Mouse (Mus musculus) forebrain, postnatal 0 days (tissue): ENCODE measurements around the gene Rarres2. TPM values are rescaled to one million over a fixed set of nuclear protein-coding genes. Genes with fewer than 3 reads are reported as not detected.
A peak's percentile ranks its signal among the peaks of the same experiment; 100 is the strongest.

Source experiments
- ATAC-seq: fragments of 200-750 bp; cut with Nextera tagmentation; 2 replicates; pipeline ENCODE4 v1.8.0; 2017; ENCODE audit warnings: mild to moderate bottlenecking, moderate library complexity
- DNase-seq: peaks from one replicate; pipeline ENCODE4 v3.0.0-alpha.2; 2015
- H3K27ac ChIP-seq: fragments of 300-500 bp; sonication (generic); 2 replicates; pipeline ENCODE4 v1.5.1; 2014; ENCODE audit warnings: low read depth, mild to moderate bottlenecking, antibody characterized with exemption, low read length, moderate library complexity, mixed read lengths
- H3K27me3 ChIP-seq: fragments of 300-500 bp; sonication (generic); 2 replicates; pipeline ENCODE4 v1.6.1; 2014; ENCODE audit warnings: mild to moderate bottlenecking, low read length, mixed read lengths; ENCODE audit not compliant: insufficient read depth
- H3K36me3 ChIP-seq: fragments of 300-500 bp; sonication (generic); 2 replicates; pipeline ENCODE4 v1.6.1; 2014; ENCODE audit warnings: mild to moderate bottlenecking, moderate library complexity; ENCODE audit not compliant: insufficient read depth
- H3K4me1 ChIP-seq: fragments of 300-500 bp; sonication (generic); 2 replicates; pipeline ENCODE4 v1.6.1; 2014; ENCODE audit warnings: antibody characterized with exemption; ENCODE audit not compliant: insufficient read depth
- H3K4me2 ChIP-seq: fragments of 300-500 bp; sonication (generic); 2 replicates; pipeline ENCODE4 v1.6.1; 2014; ENCODE audit warnings: low read depth, mild to moderate bottlenecking, moderate library complexity
- H3K4me3 ChIP-seq: fragments of 300-500 bp; sonication (generic); 2 replicates; pipeline ENCODE4 v1.5.1; 2014; ENCODE audit warnings: low read depth, low read length, mixed read lengths
- H3K9ac ChIP-seq: fragments of 300-500 bp; sonication (generic); 2 replicates; pipeline ENCODE4 v1.6.1; 2014; ENCODE audit warnings: mild to moderate bottlenecking
- H3K9me3 ChIP-seq: fragments of 300-500 bp; sonication (generic); 2 replicates; pipeline ENCODE4 v1.6.1; 2016; ENCODE audit warnings: low read length
- CTCF ChIP-seq: sonication (generic); IDR thresholded peaks from 2 replicates; pipeline ENCODE4 v1.5.1; 2016; ENCODE audit warnings: antibody characterized with exemption, control low read depth, low read depth
- WGBS: fragments of 180-500 bp; shearing (Covaris S2); extraction: QIAGEN DNeasy Blood & Tissue Kit; methylation state at CpG from one replicate; pipeline ENCODE4 v1.1.7; 2014; 5-methylcytosine and 5-hydroxymethylcytosine counted together
- polyA plus RNA-seq: library from polyadenylated mRNA; unstranded; fragments of >200 nt; fragmentation: Nextera tagmentation; extraction: Ambion mirVana; gene quantifications from 2 replicates; pipeline ENCODE4 v1.2.1, GENCODE M21; 2015
- total RNA-seq: library from RNA; depleted of rRNA; stranded (reverse); fragments of >200 nt; gene quantifications from 2 replicates; pipeline ENCODE4 v1.2.3, GENCODE M21; 2014

The Rarres2 gene
- total and polyA plus RNA-seq, 2 experiments from 2014 or later: 9.1 to 13.1 TPM

DNA sequence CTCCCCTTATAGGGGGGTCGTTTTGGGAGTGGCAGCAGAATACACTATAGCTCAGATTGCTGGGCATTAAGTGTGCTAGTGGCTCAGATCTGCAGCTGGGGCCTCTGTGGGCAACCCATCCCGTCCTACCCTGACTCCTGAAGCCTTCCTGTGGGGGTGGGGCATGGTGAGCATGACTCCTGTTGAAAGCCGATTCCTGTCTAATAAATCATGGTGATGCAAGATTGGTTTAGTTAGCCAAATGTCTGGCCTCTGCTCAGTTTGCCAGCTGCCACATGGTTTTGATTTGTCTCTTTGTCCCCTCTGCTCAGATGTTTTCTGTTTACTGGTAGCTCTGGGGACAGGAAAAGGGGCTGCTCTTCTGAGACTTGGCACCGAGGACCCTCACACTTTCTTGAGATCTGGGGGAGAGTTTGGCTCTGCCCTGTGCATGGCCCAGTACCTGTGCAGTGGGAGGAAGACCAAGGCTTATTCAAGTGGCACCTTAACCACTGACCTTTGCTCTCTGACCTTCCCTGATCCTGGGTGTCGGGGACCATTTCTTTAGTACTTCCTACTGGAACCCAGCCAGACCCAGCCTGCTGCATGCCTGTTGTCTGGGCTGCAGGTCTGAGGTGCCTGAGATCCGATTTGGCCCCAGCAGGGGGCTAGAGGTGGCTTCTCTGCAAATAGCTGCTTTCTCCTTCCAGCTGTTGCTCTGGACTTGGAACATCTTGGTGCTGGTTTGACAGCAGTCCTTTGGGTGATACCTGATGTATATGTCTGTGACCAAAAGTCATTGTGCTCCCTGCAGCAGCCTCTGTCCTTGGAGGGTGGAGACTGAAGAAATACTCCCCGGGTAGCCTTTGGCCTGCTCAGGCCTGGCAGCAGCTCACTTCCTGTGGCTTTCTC, 30.8 kb downstream of the Rarres2 start:
- no peak overlapping the region for H3K9ac ChIP-seq
- TF ChIP-seq CTCF: no peak
- H3K4me2 ChIP-seq: no peak overlapping the region
- H3K27ac ChIP-seq: no peak overlapping the region
- ATAC-seq: no peak
- peaks cover 31% of the 10 kb centered on the region for H3K36me3 ChIP-seq
- H3K9me3 ChIP-seq: no peaks in the 10 kb centered on the region
- H3K4me1 ChIP-seq: peaks cover 16% of the 10 kb centered on the region
- no peak for DNase-seq
- no peak overlapping the region for H3K4me3 ChIP-seq
- H3K27me3 ChIP-seq: no peaks in the 10 kb centered on the region
- WGBS: 70% methylated on average over 7 of the region's 7 CpGs

DNA sequence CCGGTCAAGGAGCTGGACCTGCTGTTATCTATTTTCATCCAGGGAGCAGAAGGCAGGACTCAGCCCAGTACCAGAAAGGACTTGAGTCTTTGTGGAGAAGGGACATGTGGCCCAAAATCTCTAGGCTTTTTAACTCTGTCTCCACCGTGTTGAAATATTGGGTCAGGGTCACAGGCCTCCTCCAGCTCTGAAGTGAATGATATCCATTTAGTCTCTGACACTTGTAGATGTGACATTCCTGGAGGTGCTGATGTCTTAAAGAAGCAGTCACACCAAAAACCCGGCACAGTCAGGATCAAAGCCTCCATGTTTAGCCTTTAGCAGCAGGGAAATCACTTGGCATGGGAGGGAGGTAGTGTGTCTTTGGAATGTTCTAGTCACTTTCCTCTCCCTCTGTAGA, 31.9 kb downstream of the Rarres2 start:
- Histone ChIP-seq H3K27me3 (no peaks in the 10 kb centered on the region), H3K9me3 (no peaks in the 10 kb centered on the region), H3K4me2 (no peak overlapping the region), H3K4me1 (peaks cover 20% of the 10 kb centered on the region), H3K9ac (no peak overlapping the region), H3K27ac (no peak overlapping the region), H3K4me3 (no peak overlapping the region), H3K36me3 (peaks cover 31% of the 10 kb centered on the region)
- TF ChIP-seq CTCF: no peak
- 82% methylated on average over 3 of the region's 3 CpGs for WGBS
- DNase-seq: no peak
- no peak for ATAC-seq

- H3K9me3 ChIP-seq: no peaks in the 10 kb centered on the region
- no peak overlapping the region for H3K27ac ChIP-seq
- H3K36me3 ChIP-seq: peaks cover 31% of the 10 kb centered on the region
- no peak for DNase-seq
- no peak overlapping the region for H3K4me2 ChIP-seq
- H3K4me1 ChIP-seq: peaks cover 20% of the 10 kb centered on the region
- H3K9ac ChIP-seq: no peak overlapping the region
- no peaks in the 10 kb centered on the region for H3K27me3 ChIP-seq
- H3K4me3 ChIP-seq: no peak overlapping the region
- TF ChIP-seq CTCF: no peak
- WGBS: 78% methylated on average over 5 of the region's 5 CpGs
- no peak for ATAC-seq
Observed at GRCm38 (mm10) chr6:48539860-48540259, 32.7 kb downstream of the Rarres2 start.

- H3K9ac ChIP-seq: peak overlapping the region; percentile 97; the same call in 1 of the 2 replicates
- WGBS: 67% methylated on average over 5 of the region's 5 CpGs
- H3K4me1 ChIP-seq: peaks cover 20% of the 10 kb centered on the region
- no peaks in the 10 kb centered on the region for H3K27me3 ChIP-seq
- peak overlapping the region; percentile 91 for H3K4me2 ChIP-seq
- DNase-seq (peak; percentile 89), ATAC-seq (peak; percentile 36)
- peaks cover 31% of the 10 kb centered on the region for H3K36me3 ChIP-seq
- peak overlapping the region; percentile 70; the same call in 1 of the 2 replicates for H3K4me3 ChIP-seq
- no peak overlapping the region for H3K27ac ChIP-seq
- peak; percentile 86 for TF ChIP-seq CTCF
- no peaks in the 10 kb centered on the region for H3K9me3 ChIP-seq
Observed at GRCm38 (mm10) chr6:48538841-48539737, 33.5 kb downstream of the Rarres2 start.

DNA sequence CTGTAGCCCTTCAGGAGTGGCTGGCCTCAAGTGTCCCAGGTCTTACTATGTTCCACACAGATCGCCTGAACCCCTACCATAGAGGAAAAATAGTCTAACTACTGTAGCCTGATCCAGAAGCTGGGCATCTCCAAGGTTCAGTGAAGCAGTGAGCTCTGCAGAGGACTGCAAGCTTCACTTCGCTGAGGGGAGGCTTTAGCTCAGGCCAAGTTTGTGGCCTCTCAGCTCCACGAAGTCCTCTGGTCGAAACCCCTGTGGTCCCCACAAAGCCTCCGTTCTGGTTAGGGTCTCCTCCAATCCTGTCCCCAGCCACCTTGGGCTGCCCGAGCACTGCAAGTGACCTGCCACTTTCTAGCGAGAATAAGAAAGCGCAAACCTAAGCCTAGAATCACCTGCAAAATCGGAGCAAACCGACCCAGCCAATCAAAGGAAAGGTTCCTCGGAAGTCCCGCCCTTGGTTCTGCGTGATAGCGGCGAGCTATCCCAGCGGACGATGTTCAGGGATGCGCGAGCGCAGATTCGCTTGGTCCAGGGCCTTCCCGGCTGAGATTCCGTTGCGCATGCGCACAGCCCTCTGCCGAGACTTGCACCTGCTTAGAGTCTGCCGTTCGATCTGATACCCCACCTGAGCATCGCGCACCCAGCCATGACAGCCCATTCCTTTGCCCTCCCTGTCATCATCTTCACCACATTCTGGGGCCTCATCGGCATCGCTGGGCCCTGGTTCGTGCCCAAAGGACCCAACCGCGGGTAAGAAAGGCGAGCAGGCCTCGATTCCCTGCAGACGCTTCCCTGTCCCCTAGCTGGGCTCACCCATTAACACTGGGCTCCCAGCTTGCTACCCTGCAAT, 35.3 kb downstream of the Rarres2 start, which contains the start of gene Atp6v0e2:
Gene Atp6v0e2, plus strand, starts transcription at position 511 of the 850 bp plus-strand sequence.
- DNase-seq (peak; percentile 99), ATAC-seq (peak; percentile 98)
- H3K27ac ChIP-seq: peak within 1 kb of the TSS; percentile 85
- TF ChIP-seq CTCF: no peak; the same call in 1 of the 2 replicates
- peaks cover 20% of the 10 kb centered on the region for H3K4me1 ChIP-seq
- WGBS: 3% methylated on average over 38 of the region's 38 CpGs
- peaks cover 35% of the 10 kb centered on the region for H3K36me3 ChIP-seq
- H3K4me3 ChIP-seq: peak within 1 kb of the TSS; percentile 70
- peak within 1 kb of the TSS; percentile 91 for H3K4me2 ChIP-seq
- peak within 1 kb of the TSS; percentile 97 for H3K9ac ChIP-seq
- H3K9me3 ChIP-seq: no peaks in the 10 kb centered on the region
- H3K27me3 ChIP-seq: no peaks in the 10 kb centered on the region

GRCm38 (mm10) chr6:48536091-48536490, 36.5 kb downstream of the Rarres2 start:
- Histone ChIP-seq H3K9me3 (no peaks in the 10 kb centered on the region), H3K36me3 (peaks cover 27% of the 10 kb centered on the region), H3K4me2 (no peak overlapping the region), H3K27ac (no peak overlapping the region), H3K9ac (no peak overlapping the region), H3K4me3 (no peak overlapping the region), H3K27me3 (no peaks in the 10 kb centered on the region), H3K4me1 (peaks cover 20% of the 10 kb centered on the region)
- WGBS: 67% methylated on average over 4 of the region's 4 CpGs
- DNase-seq: no peak
- ATAC-seq: no peak
- no peak for TF ChIP-seq CTCF
